Mouse (Mus musculus) ZHBTc4 (cell line): Measurements from ENCODE around the gene Crp.

Experiments
- DNase-seq: peaks from one replicate; pipeline ENCODE4 v3.0.0-alpha.2; 2011; ENCODE audit warnings: low read depth, low spot score

The Crp gene

DNA sequence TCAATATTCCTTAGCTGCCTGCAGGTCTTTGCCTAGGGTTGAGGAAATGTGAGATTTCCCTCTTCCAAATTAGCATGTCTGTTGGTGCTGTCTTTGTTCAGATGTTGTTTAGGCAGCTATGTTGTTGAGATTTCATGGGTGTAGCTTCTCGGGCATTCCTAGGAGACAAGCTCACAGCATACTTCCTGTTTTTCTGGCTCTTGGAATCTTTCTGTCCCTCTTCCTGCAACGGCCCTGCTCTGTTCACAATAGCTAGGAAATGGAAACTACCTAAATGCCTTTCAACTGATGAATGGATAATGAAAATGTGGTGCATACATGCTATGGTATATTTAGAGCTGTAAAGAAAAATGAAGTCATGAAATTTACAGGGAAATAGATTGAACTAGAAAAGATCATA, 13.5 kb downstream of the Crp start:
- peak; percentile 8 for DNase-seq

DNA sequence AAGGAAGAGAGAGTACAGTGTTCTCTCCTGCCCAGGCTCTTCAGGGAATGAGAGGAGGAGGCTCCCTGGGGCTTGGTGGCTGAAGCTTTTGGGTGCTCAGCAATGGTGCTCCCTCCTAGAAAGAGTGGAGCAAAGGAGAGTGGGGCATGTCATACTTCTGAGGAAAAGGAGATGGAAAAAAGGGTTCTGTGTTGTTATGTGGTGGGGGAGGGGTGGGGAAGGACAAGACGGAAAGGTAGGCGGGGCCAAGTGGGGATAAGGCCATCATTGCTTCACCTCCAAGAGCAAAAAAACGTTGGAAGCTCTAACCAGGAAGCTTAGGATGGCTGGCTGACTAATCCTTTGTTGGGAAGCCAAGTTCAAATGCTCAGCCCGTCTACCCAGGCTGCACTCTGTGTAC, 14.1 kb downstream of the Crp start:
- DNase-seq, result peak; percentile 7

DNA sequence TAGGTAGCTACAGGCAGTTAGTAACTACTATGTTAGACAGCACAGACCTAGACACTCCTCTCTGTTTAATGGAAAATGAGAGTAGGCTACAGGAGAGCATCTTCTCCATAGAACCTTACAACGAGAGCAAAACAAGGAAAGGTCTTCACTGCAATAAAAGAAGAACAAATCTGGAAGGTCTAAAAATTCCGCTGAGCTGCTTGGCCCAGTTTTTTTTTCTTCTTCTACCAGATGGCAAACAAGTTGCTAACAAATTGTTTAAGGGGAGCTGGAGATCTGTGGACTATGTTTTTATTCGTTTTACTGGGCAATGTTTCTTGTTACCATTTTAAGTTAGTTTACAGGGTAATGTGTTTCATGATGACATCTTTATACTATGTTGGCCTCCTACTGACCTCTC, 53.4 kb downstream of the Crp start:
- no peak for DNase-seq

DNA sequence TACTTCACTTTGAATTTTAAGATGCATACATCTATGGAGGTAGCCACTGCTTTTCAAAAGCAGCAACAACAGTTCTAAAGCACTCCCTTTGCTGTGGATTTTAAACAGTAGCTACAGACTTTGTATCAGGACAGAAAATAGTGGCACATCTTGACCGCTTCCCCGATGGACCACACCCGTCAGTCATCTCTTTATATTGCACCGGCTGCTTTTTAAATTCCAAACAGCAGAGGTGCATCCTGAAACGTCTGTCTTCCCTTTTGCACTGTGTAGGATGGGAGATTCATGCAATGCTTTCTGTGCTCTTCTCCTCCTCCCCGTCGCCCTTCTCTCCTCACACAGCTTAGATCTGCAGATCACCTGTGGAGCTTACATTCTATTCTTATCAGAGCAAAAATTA, 57.3 kb downstream of the Crp start:
- peak; percentile 61 for DNase-seq

DNA sequence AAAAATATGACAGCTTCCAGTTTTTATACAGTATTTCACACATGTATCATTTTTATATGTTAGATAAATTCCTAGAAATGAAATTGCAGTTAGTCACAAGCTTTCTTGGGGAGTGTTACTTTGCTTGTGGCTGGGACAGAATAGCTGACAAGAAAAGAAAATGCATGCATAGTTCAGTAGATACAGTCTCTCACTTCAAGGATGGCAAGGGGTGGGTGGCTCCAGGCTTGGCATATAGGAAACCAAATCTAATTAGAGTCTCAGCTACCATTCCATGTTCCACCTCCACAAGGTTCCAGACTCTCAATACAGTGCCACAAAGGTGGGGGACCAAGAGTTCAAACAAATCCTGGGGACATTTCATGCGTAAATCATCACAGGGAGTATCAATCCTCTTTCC, 61.7 kb downstream of the Crp start:
- no peak for DNase-seq

DNA sequence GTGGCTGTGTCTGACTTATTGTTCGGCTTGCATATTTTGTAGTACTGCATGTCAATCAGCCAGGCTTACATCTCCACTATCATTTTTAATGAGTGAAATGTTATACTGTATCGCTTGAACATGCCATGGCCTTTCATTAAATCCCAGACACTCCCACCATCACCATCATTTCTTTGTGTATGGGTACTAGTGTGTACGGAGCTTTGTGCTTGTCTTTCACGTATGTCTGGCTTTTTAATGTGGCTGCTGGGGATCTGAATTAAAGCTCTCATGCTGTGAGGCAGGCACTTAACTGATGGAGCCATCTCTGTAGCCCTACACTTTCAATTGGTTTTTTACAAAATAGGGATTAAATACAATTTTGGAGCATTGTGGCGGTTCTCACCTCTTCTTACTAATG, 81.3 kb downstream of the Crp start:
- no peak for DNase-seq

DNA sequence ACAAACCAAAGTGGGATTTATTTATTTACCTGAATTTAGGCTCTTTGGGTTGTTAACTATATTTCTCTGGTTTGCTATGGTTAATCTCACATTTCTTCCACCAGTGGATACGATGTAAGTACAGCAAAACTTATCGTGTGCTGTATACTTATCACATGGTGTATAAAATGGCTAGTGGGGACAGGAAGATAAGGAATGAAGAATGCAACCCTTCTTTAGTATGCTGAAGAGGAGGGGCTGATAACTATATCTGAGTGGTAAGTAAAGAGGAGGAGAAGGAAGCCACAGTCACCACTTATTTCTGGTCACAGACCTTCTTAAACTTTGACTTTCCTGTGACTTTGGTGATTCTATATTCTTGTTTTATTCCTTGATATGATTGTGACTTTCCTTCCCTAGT, 87.5 kb downstream of the Crp start:
- no peak for DNase-seq

DNA sequence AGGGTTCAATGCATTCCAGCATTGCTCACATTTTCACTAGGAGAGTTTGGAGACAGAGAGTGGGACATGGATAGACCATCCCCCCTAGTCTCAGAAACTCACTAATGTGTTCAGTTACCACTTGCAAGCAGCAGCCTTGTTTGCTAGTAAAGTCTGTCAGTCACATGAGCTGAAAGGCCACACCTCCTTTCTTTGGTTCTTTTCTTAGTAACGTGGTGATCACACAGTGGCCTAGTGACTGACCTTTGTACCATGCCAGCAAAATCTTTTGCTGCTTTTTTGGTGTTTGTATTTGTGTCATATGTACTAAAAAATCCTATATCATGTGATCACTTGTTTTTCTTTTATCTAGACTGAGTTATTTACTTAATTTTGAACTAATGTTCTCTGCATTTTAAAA, 88.0 kb downstream of the Crp start:
- no peak for DNase-seq

DNA sequence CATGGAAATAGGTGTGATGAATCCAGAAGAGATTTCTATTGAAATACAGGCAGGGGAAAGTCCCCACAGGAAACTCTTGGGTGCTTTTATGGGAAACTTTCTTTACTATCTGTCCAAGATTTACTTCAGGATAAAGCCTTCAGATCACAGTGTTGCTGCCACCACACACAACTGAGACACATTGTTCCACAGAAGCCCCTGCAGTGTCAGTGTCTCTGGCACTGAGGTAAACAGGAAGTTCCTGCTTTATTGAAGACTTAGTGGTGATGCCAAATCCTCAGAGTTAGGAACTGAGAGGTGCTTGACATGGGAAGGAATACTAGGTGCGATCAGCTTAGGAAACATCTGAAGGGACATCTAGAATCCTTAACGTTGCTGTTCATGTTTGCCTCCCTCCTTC, 131.1 kb downstream of the Crp start:
- no peak for DNase-seq

DNA sequence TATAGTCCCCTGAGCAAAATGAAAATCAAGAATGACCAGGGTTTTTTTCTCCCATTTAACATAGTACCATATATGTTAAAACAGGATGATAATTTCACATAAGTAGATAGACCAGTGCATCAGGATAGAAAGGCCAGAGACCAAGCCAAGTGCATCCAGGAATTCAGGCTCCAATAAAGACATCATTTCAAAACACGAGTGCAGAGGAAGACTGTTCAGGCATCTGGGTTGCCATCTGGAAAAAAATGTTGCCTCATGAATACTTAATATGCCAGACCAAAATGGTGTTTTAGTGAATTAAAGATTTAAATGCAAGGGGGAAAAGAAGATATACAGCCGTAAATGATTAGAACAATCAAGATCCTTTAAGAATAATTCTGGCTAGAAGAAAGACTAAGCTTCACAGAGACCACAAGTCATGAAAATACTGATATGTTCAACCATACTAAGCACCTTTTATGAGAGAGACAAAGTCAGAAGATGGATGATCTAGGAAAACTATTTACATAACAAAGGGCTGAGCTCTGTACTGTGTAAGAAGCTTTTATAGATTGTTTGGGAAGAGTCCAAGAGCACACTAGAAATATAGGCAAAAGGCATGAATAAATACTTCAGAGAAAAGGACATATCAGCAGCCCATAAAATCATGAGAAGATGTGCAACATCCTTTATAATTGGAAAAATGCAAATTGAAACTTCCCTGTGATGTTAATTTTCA, 149.3 kb downstream of the Crp start:
- DNase-seq, result no peak

DNA sequence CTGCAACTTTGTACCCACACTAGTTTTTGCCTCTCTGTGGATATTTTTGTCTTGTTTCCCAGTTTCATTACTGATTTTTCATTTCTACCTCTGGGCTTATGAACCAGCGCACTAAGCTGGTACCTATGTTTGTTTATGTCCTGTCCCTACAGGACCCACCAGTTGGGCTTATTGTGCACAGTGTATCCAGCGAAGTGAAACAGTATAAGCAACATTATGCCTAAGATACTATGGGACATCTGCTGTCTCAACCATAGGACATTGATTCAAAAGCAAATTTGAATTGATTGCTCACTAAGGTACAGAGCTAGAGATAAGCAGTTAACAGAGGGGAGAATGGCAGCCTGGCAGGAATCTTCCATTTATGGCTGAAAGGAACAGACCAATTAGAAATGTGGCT, 150.3 kb downstream of the Crp start:
- DNase-seq, result no peak

DNA sequence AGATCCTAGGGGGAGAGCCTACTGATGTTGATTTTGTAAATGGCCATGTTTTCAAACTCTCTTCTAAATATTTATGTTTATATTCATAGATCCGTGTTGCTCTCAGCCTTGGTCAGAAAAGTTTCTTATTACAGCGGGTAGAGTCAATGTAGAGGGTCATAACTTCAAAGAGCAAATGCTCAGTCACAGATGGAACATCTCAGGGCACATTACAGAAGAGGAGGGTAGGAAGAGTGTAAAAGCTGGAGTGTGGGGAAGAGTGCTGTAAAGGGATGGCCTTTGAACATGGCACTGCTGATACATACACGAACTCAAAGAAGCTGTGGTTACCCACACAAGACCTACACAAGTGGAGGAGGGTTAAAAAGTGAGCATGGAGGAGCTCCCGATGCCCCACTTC, 177.4 kb downstream of the Crp start:
- no peak for DNase-seq

DNA sequence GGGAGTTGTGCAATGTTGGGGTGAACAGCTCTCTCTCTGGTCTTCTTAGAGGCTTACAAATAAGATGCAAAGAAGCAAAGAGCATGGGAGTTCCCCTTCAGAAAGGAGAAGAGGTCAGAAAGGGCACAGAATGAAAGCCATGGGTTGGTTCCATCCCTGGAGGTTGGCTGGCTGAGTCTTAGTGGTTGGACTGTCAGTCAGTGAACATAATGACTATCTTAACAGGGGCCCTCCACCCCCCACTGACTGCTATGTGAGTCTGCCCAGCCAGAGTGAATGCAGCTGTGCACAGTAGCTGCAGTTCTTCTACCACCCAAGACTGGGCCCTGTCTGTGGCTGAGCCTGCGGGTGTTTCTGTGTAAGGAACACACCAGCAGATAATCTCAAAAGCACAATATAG, 178.8 kb downstream of the Crp start:
- no peak for DNase-seq
